Mouse (Mus musculus): ENCODE results near the gene Kif13a.

GRCm38 (mm10) chr13:46812648-46813184 lies 117.0 kb downstream of the Kif13a start:
- TF ChIP-seq CTCF (IDR thresholded peaks at IDR 0.05; ENCODE audit: borderline replicate concordance, insufficient read depth, low read depth, low read length) (no peak), POLR2A (IDR thresholded peaks at IDR 0.05; ENCODE audit: borderline replicate concordance, insufficient read depth, low read length) (no peak)

Data from cerebellum, adult 2 months (tissue).